Mouse (Mus musculus): ENCODE results near the gene Eya3.
"Not testable (repeated sequence)": the region's sequence is repeated elsewhere in the genome, so short reads cannot be mapped to it uniquely, and the experiment has no call there.

Eya3 gene

DNA sequence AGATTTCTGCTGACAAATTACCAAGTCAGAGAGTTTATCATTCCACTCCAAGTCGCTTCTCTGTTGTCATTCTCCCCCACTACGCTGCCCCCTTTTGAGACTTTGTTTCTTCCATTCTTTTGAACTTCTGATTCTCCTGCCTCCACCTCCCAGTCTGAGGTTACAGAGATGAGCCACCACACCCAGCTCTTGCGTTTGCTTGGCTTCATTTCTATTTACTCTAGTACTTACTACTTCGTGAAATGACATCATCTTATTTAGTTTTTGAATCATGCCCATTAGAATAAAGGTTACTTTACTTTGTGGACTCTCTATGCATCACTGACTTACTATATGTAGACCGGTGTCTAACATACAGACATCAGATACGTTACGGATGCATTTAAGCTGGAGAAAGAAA is 8.7 kb downstream of the Eya3 start:
- no peak for DNase-seq (ENCODE audit: low spot score in 2 of 2)

DNA sequence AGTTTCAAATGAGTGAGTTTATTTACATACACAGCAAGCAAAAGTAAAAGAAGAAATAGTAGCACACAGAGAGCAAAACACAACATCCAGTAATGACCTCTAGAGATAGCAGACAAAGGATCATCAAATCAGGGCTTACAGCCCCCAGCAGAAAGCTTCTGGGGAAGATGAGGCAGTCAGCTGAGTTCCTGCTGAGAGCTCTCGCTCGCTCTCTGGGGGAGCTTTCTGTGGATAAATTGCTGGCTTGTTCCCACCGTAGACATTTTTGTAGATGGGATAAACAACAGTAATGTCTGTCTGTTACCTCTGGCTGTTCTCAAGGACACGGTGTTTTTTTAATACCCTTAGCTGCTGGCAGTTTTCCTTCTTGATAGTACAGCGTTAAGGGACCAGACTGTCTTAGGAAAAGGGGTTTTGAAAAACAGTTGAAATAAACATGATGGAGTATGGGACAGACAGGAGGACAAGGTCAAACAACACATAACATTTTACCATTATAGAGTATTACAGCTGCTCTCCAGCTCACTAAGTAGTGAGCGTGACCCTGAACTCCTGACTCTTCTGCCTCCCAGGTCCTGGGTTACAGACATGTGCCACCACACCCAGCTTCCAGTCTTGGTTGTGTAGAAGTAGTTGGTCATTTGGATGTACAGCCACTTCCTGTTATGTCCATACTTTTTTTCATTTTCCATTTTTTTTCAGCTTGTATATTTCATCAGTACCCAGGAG is 10.6 kb downstream of the Eya3 start:
- no peak for DNase-seq (ENCODE audit: low spot score in 2 of 2)

GRCm38 (mm10) chr4:132652842-132653241 is 14.1 kb downstream of the Eya3 start:
- DNase-seq (ENCODE audit: low spot score in 2 of 2): peak; percentile 16 to 24

GRCm38 (mm10) chr4:132653799-132654198 is 15.0 kb downstream of the Eya3 start:
- no peak for DNase-seq (ENCODE audit: low spot score in 2 of 2)

DNA sequence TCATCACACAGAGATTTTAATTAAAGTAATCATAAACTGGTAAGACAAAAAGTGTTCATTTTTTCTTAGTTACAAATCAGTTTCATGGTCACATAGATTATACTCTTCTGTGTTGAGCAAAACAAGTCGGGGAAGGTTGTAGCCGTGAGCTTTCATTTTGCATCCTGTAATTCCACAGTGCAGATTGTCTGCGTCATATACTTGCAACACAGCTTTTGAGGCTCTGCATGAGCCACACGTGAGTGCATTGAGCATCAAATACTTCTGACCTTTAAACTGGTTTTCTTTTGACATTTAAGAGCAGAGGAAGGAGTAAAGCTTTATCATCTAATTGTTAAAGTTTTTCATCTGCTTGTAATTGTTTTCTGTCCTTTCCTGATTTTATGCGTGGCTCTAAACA is 16.5 kb downstream of the Eya3 start:
- DNase-seq (ENCODE audit: low spot score in 2 of 2): no peak

GRCm38 (mm10) chr4:132659106-132659505 is 20.3 kb downstream of the Eya3 start:
- no peak for DNase-seq (ENCODE audit: low spot score in 2 of 2)

- DNase-seq (ENCODE audit: low spot score in 2 of 2): no peak
Observed at GRCm38 (mm10) chr4:132672697-132673096, 33.9 kb downstream of the Eya3 start.

- DNase-seq (ENCODE audit: low spot score in 2 of 2): peak; percentile 13 to 28
Observed at GRCm38 (mm10) chr4:132676771-132677539, 38.2 kb downstream of the Eya3 start.

DNA sequence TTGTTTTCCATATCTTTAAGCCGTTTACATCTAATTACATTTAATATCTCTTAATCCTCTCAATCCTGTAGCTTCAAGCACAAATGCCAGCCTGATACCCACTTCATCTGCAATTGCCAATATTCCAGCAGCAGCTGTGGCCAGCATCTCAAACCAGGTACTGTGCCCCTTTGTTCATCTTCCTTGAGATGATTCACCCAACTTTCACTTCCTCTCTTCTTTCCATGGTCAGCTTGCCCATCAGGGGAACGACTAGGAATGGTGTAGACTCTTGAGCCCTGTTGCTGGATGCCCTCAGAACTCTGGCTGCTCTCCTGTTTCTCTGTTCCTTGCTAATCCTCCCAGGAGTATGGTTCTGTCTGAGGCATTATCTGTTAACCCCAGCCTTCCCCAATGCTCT is 50.8 kb downstream of the Eya3 start:
- DNase-seq (ENCODE audit: low spot score in 2 of 2): no peak

DNA sequence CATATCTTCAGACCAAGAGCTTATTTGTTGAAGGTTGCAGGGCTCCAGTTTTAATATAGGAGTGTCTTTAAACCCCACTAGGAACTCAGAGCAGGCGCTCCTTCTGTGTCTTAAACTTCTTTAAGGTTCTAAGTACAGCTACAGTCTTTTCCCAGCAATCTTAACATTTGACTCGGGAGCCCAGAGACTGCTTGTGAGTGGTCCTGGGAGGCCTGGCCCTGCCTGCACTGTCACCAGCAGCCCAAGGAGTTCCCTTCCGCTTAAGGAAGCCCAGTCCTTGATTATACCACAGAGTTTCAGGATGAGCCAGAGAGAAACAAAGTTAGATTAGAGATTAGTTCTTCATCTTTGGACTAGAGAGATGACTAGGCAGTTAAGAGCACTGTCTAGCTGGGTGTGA is 54.6 kb downstream of the Eya3 start:
- no peak for DNase-seq (ENCODE audit: low spot score in 2 of 2)

DNA sequence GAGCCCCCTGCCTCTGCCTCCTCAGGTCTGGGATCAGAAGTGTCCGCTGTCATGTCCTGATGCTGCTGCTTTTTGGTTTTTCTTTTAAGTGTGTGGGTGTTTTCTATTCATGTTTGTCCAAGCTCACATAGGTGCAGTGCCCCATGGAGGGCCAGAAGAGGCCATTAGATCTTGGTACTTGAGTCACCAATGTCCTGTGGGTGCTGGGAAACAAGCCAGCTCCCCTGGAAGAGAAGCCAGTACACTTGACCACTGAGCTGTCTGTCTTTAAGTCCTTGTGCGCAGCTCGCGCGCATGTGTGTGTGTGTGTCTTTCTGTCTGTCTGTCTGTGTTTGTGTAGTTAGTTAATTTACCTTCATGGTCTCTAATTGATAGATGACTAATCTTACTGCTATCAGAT is 63.3 kb downstream of the Eya3 start:
- DNase-seq (ENCODE audit: low spot score in 2 of 2): no peak

- DNase-seq (ENCODE audit: low spot score in 2 of 2): peak in 1 of 2 experiments; percentile 28
Observed at GRCm38 (mm10) chr4:132706885-132707284, 68.1 kb downstream of the Eya3 start.

DNA sequence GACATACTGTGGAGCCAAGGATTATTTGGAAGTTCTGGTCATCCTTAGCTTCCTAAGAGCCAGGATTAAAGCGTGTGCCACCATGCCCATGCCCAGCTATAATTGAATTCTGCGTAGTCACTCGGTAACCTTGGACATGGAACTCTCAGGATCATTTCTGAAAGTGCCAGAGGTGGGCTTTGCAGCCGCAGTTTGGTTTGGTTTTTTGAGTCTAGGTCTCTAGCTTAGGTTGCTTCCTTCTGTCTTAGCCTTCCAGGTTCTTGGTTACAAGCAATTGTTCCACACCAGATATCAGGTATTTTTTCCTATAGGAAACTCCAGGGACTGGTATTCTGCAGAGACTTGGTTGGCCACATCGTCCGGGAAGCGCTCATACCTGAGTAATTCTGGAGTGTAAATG is 74.4 kb downstream of the Eya3 start:
- DNase-seq (ENCODE audit: low spot score in 2 of 2): no peak

- no peak for DNase-seq (ENCODE audit: low spot score in 2 of 2)
Observed at GRCm38 (mm10) chr4:132718251-132718650, 79.5 kb downstream of the Eya3 start.

- DNase-seq (ENCODE audit: low spot score in 2 of 2): no peak
Observed at GRCm38 (mm10) chr4:132728233-132728632, 89.4 kb downstream of the Eya3 start.

DNA sequence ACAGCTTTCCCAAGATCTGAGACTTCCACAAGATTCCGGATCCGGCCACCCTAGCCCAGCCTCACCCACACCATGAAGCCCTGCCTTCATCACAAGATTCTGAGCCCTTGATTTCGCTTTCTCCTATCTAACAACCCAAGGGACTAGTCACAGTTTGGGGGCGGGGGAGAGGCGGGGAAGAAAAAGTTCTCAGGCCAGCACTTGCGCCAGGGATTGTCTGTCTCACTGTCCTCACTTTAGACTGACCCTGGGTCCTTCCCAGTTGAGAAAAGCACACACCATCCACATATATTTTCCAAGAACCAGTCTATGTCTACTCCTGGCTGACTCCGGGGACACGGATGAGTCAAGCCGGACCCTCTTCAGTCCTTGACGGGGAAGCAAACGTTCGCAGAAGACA is 92.8 kb downstream of the Eya3 start:
- DNase-seq (ENCODE audit: low spot score in 2 of 2): no peak

DNA sequence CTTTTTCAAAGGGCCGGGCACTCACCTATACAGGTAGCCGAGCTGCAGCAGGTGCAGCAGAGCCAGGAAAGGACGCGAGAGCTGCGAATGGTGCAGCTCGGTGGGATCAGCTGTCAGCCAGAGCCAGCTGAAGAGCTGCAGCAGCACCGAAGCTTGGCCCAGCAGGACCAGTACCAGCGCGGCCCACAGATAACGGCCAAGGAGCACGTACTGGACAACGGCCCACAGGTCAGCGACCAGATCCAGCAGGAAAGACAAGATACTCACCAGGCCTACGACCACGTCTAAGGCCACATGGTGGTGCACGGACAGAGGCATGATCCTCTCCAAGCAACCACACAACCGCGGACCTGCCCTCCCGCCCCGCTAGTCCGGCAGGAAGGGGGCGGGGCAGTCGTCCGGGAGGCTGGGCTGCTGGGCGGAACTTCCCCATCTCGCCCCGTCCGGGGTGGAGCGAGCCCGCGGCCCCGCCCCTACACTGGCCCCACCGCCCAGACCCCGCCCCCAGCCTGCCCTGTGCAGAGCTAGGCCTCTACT is 93.4 kb downstream of the Eya3 start, which contains the start of gene Xkr8:
Gene Xkr8 (minus strand): TSS at position 399 of the 537 bp plus-strand sequence.
- DNase-seq (ENCODE audit: low spot score in 2 of 2): peak; percentile 32 to 37

GRCm38 (mm10) chr4:132733071-132733770 is 94.4 kb downstream of the Eya3 start:
- DNase-seq (ENCODE audit: low spot score in 2 of 2): no peak

- no peak for DNase-seq (ENCODE audit: low spot score in 2 of 2)
Observed at GRCm38 (mm10) chr4:132734766-132735165, 96.0 kb downstream of the Eya3 start.

- DNase-seq (ENCODE audit: low spot score in 2 of 2): no peak
Observed at GRCm38 (mm10) chr4:132735389-132735788, 96.6 kb downstream of the Eya3 start.

- DNase-seq (ENCODE audit: low spot score in 2 of 2): no peak
Observed at GRCm38 (mm10) chr4:132735894-132736293, 97.1 kb downstream of the Eya3 start.

DNA sequence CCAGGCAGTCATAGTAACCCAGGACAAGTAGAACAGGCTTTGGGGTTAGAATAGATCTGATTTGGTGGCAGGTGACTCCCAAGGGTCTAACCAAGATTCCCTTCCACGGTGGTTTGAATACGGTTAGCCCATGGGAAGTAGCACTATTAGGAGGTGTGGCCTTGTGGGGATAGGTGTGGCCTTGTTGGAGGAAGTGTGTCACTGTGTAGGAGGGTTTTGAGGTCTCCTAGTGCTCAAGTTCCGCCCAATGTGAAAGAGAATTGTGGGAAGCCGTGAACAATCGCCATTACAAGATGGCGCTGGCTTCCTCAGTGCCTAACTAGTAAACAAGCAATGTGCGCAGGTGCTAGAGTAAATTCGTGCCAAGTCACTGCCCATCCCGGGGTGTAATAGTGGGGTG is 98.4 kb downstream of the Eya3 start:
- not testable (repeated sequence) for DNase-seq (ENCODE audit: low spot score in 2 of 2)
